Mouse (Mus musculus): Measurements from ENCODE around the gene Fmo9.

- TF ChIP-seq POLR2A (IDR thresholded peaks at IDR 0.05; ENCODE audit: borderline replicate concordance, extremely low read depth, insufficient read depth, insufficient read length, poor library complexity, severe bottlenecking) (no peak), CTCF (IDR thresholded peaks at IDR 0.05; ENCODE audit: borderline replicate concordance, extremely low read depth, insufficient read depth, insufficient read length) (no peak)
Observed at GRCm38 (mm10) chr1:166710861-166711260, 29.2 kb upstream of the Fmo9 start.
